Mouse (Mus musculus) ES-E14 (cell line): ENCODE data around the gene Myf6. TPM values are rescaled to one million over a fixed set of nuclear protein-coding genes. Genes with fewer than 3 reads are reported as not detected.

ENCODE experiments used
- DNase-seq: peaks from one replicate; pipeline ENCODE4 v3.0.0-alpha.2; 2013; ENCODE audit warnings: low read depth, low spot score
- H3K27ac ChIP-seq: 2 replicates; pipeline ENCODE4 v1.5.1; 2012; ENCODE audit warnings: low read depth, mild to moderate bottlenecking, low read length, moderate library complexity, mixed read lengths; ENCODE audit not compliant: poor library complexity, insufficient read depth, severe bottlenecking
- H3K36me3 ChIP-seq: 2 replicates; pipeline ENCODE4 v1.6.1; 2012; ENCODE audit warnings: mild to moderate bottlenecking, low read length, moderate library complexity, mixed read lengths; ENCODE audit not compliant: control insufficient read depth, poor library complexity, insufficient read depth, severe bottlenecking
- H3K4me1 ChIP-seq, 2 experiments: fragments of 150-350 bp in 1 of 2; sonication (generic) in 1 of 2; 2 replicates each; pipeline ENCODE4 v1.6.1; 2012; ENCODE audit warnings: low read length in 2 of 2, mild to moderate bottlenecking in 1 of 2, mixed read lengths in 1 of 2; ENCODE audit not compliant: control insufficient read depth in 2 of 2, insufficient read depth in 2 of 2, poor library complexity in 1 of 2
- H3K4me3 ChIP-seq, 2 experiments: fragments of 150-350 bp in 1 of 2; sonication (generic) in 1 of 2; 2 replicates each; pipeline ENCODE4 v1.5.1; 2012; ENCODE audit warnings: low read length in 2 of 2, low read depth in 1 of 2, mild to moderate bottlenecking in 1 of 2, mixed read lengths in 1 of 2; ENCODE audit not compliant: insufficient read depth in 1 of 2, poor library complexity in 1 of 2, severe bottlenecking in 1 of 2
- H3K9ac ChIP-seq: 2 replicates; pipeline ENCODE4 v1.6.1; 2012; ENCODE audit warnings: low read depth, mild to moderate bottlenecking, low read length, mixed read lengths; ENCODE audit not compliant: poor library complexity, insufficient read depth, severe bottlenecking
- H3K9me3 ChIP-seq: fragments of 150-350 bp; sonication (generic); 2 replicates; pipeline ENCODE4 v1.6.1; 2012; ENCODE audit warnings: low read depth, mild to moderate bottlenecking, low read length; ENCODE audit not compliant: control insufficient read depth, insufficient read depth
- CHD2 ChIP-seq: IDR thresholded peaks from 2 replicates; pipeline ENCODE4 v1.6.1; 2014; ENCODE audit warnings: mild to moderate bottlenecking, low read depth, low read length, inconsistent platforms
- HCFC1 ChIP-seq: IDR thresholded peaks from 2 replicates; pipeline ENCODE4 v1.6.1; 2012; ENCODE audit warnings: low read length, inconsistent platforms, borderline replicate concordance; ENCODE audit not compliant: insufficient read depth
- MAFK ChIP-seq: IDR thresholded peaks from 2 replicates; pipeline ENCODE4 v1.6.1; 2014; ENCODE audit warnings: mild to moderate bottlenecking, low read depth, low read length, inconsistent platforms; ENCODE audit not compliant: insufficient read depth
- ZC3H11A ChIP-seq: IDR thresholded peaks from 2 replicates; pipeline ENCODE4 v1.6.1; 2012; ENCODE audit warnings: low read depth, mild to moderate bottlenecking, inconsistent platforms, low read length, borderline replicate concordance
- ZNF384 ChIP-seq: IDR thresholded peaks from 2 replicates; pipeline ENCODE4 v1.6.1; 2012; ENCODE audit warnings: low read depth, low read length, inconsistent platforms
- in situ Hi-C, 2 experiments: fragments of 600-800 bp; cut with MboI; formaldehyde crosslinking; loops; one replicate each; pipeline ENCODE4 v1.15.1; 2025; ENCODE audit warnings: low sequenced_read_pairs in 2 of 2, inconsistent platforms in 1 of 2; ENCODE audit not compliant: unreplicated experiment in 2 of 2
- total RNA-seq: library from RNA; depleted of rRNA; stranded (reverse); fragments of 300-350 nt; gene quantifications from 2 replicates; pipeline ENCODE4 v1.2.3, GENCODE M21; 2012; rRNA removed

Myf6 gene
- not detected in 2 replicates for total RNA-seq

GRCm38 (mm10) chr10:107494568-107494967 lies at the start of gene Myf6:
TSS of gene Myf6 (minus strand) at chr10:107494737.
- DNase-seq = no peak
- Histone ChIP-seq H3K4me3 (no peak within 1 kb of the TSS), H3K9me3 (no peaks in the 10 kb centered on the region), H3K27ac (no peak within 1 kb of the TSS), H3K9ac (no peak within 1 kb of the TSS), H3K36me3 (no peaks in the 10 kb centered on the region), H3K4me1 (no peaks in the 10 kb centered on the region)
- TF ChIP-seq ZNF384 (no peak), CHD2 (no peak), ZC3H11A (no peak), HCFC1 (no peak), MAFK (no peak)
- in situ Hi-C loops = no loop called here

- H3K27ac ChIP-seq = no peak overlapping the region
- in situ Hi-C loops = no loop called here
- no peak overlapping the region for H3K4me3 ChIP-seq
- no peaks in the 10 kb centered on the region for H3K4me1 ChIP-seq
- no peaks in the 10 kb centered on the region for H3K36me3 ChIP-seq
- TF ChIP-seq MAFK (no peak), ZNF384 (no peak), HCFC1 (no peak), ZC3H11A (no peak)
- H3K9me3 ChIP-seq = no peaks in the 10 kb centered on the region
- H3K9ac ChIP-seq = no peak overlapping the region
- DNase-seq = no peak
Observed at GRCm38 (mm10) chr10:107543026-107543425, 48.5 kb upstream of the Myf6 start.

GRCm38 (mm10) chr10:107528758-107529157 lies 34.2 kb upstream of the Myf6 start:
- in situ Hi-C loops = no loop called here
- Histone ChIP-seq H3K9ac (no peak overlapping the region), H3K27ac (no peak overlapping the region), H3K36me3 (no peaks in the 10 kb centered on the region), H3K9me3 (no peaks in the 10 kb centered on the region), H3K4me1 (peaks cover 0 to 4% of the 10 kb centered on the region in 2 experiments; a peak in 2 of 4 replicates), H3K4me3 (peak overlapping the region in 1 of 2 experiments; percentile 9; a peak in 2 of 4 replicates)
- peak; percentile 31 for DNase-seq
- TF ChIP-seq ZC3H11A (no peak), HCFC1 (no peak)

- DNase-seq = no peak
- H3K9ac ChIP-seq = no peak overlapping the region
- no peaks in the 10 kb centered on the region for H3K9me3 ChIP-seq
- H3K27ac ChIP-seq = no peak overlapping the region
- H3K4me1 ChIP-seq = no peaks in the 10 kb centered on the region
- no peak overlapping the region for H3K4me3 ChIP-seq
- H3K36me3 ChIP-seq = no peaks in the 10 kb centered on the region
- in situ Hi-C loops = no loop called here
- TF ChIP-seq MAFK (no peak), CHD2 (no peak), ZNF384 (no peak)
Observed at GRCm38 (mm10) chr10:107519216-107519615, 24.7 kb upstream of the Myf6 start.

GRCm38 (mm10) chr10:107516641-107517040 lies 22.1 kb upstream of the Myf6 start:
- TF ChIP-seq ZNF384 (no peak), HCFC1 (no peak), MAFK (no peak), CHD2 (no peak), ZC3H11A (no peak)
- H3K4me3 ChIP-seq = no peak overlapping the region
- DNase-seq = no peak
- H3K9me3 ChIP-seq = no peaks in the 10 kb centered on the region
- in situ Hi-C loops = no loop called here
- no peaks in the 10 kb centered on the region for H3K4me1 ChIP-seq
- no peaks in the 10 kb centered on the region for H3K36me3 ChIP-seq
- H3K27ac ChIP-seq = no peak overlapping the region
- no peak overlapping the region for H3K9ac ChIP-seq
